Mouse (Mus musculus) macrophage (primary cell): Measurements from ENCODE around the gene Pde6g. TPM values are rescaled to one million over a fixed set of nuclear protein-coding genes. Genes with fewer than 3 reads are reported as not detected.

Experiments
- H3K27ac ChIP-seq: fragments of 350-480 bp; formaldehyde crosslinking; 2 replicates; pipeline ENCODE4 v1.9.0; 2021
- H3K36me3 ChIP-seq: fragments of 350-480 bp; formaldehyde crosslinking; 2 replicates; pipeline ENCODE4 v1.9.0; 2021; ENCODE audit errors: inconsistent target
- H3K4me3 ChIP-seq: fragments of 350-480 bp; formaldehyde crosslinking; 2 replicates; pipeline ENCODE4 v1.9.0; 2021; ENCODE audit errors: inconsistent target
- H3K79me2 ChIP-seq: fragments of 350-480 bp; formaldehyde crosslinking; 2 replicates; pipeline ENCODE4 v1.9.0; 2021; ENCODE audit errors: inconsistent target
- WGBS: methylation state at CpG from one replicate; pipeline ENCODE4 v1.1.7; 2026; ENCODE audit warnings: inconsistent platforms; ENCODE audit not compliant: missing documents; 5-methylcytosine and 5-hydroxymethylcytosine counted together
- polyA plus RNA-seq: library from polyadenylated mRNA; stranded (reverse); fragments of 250-400 nt; gene quantifications from 3 replicates; pipeline ENCODE4 v1.2.4, GENCODE M21; 2018; ENCODE audit warnings: inconsistent platforms
- total RNA-seq, 78 experiments: library from RNA; depleted of rRNA; stranded (reverse); fragments of 250-400 nt; gene quantifications; 1 replicate in 9 of 78; 2 replicates in 24 of 78; 3 replicates in 43 of 78; 4 replicates in 2 of 78; pipeline ENCODE4 v1.2.4; 2018; ENCODE audit warnings: inconsistent platforms in 56 of 78

Gene Pde6g
- total RNA-seq (2018; cell fraction: chromatin; rRNA removed), result 1 to 10 TPM in 7 of 26 experiments, under 1 TPM in 11, not detected in 8; 0.21 to 2.3 (median 0.88) TPM
- total RNA-seq (2018; cell fraction: cytosol; rRNA removed), result under 1 TPM in 4 of 26 experiments, not detected in 22; 0.14 to 0.33 (median 0.17) TPM
- 1 to 10 TPM in 6 of 26 experiments, under 1 TPM in 7, not detected in 13; 0.25 to 2.7 (median 0.94) TPM for total RNA-seq (2018; cell fraction: nucleus; rRNA removed)
- 0.32 TPM in 1 of 3 replicates, not detected in the others for polyA plus RNA-seq

DNA sequence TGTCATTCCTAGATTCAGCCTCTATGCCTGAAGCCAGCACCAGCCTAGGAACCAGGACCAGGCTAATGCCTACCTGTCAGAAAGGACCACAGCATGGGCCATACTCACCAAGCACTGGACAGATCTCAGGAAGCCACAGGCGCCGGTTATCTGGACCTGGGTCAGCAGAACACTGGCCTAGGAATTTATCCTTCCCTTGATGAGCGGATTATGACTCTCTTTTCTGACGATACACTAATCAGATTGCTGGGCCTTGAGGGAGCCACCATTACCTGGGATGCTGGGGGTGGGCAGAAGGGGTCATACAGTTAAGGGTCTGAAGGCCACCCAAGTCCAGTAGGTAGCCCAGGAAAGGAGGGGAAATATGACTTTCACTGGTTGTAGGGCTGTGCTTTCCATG, at the start of gene Pde6g:
TSS of gene Pde6g (minus strand) at position 195 of the 400 bp plus-strand sequence.
- H3K79me2 ChIP-seq, result peaks cover 2% of the 10 kb centered on the region; the same call in 1 of the 2 replicates
- H3K36me3 ChIP-seq, result no peaks in the 10 kb centered on the region
- H3K27ac ChIP-seq, result no peak within 1 kb of the TSS
- WGBS, result 100% methylated on average over 4 of the region's 4 CpGs
- H3K4me3 ChIP-seq, result no peak within 1 kb of the TSS

DNA sequence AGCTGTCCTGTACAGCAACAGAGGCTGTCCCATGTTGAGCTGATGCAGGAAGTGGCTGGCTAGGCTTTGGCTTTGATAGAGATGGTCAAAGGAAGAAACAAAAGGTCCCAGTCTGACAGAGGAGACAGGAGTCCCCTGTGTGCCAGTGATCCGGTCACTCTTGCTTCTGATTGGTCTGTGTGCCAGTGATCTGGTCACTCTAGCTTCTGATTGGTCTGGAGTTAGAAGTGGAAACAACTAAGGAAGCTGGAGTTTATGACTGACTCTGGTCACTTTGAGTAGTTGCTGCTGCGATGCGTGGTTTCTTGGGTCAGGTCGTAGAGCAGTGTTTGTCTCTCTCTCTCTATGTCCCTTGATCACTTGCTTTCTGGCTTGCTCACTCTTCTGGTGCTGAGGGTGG, 48.4 kb upstream of the Pde6g start:
- H3K36me3 ChIP-seq, result peaks cover 11% of the 10 kb centered on the region; the same call in 1 of the 2 replicates
- no peak overlapping the region for H3K4me3 ChIP-seq
- no peak overlapping the region for H3K27ac ChIP-seq
- 72% methylated on average over 4 of the region's 4 CpGs for WGBS
- no peaks in the 10 kb centered on the region for H3K79me2 ChIP-seq

GRCm38 (mm10) chr11:120501018-120501417, 47.7 kb upstream of the Pde6g start:
- peaks cover 17% of the 10 kb centered on the region; the same call in 1 of the 2 replicates for H3K36me3 ChIP-seq
- no peak overlapping the region for H3K27ac ChIP-seq
- no peak overlapping the region for H3K4me3 ChIP-seq
- H3K79me2 ChIP-seq, result no peaks in the 10 kb centered on the region
- WGBS, result 69% methylated on average over 6 of the region's 6 CpGs

DNA sequence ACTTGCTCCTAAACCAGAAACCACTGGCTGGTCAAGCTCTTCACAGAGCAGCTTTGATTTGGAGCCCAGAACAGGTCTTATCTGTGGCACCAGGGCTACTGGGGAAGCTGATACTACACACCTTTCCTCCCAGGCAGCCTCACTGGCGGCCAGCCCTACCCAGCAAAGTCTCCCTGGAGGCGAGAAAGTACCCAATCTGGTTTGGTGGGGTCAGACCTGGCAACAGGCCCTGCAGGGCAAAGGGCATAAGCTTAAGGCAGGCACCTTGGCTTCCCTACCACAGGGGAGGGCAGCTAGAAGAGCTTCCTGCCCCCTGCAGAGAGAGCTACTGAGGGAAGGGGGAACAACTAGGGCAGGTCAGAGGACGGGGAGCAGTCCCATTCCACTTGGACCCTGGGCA, 47.1 kb upstream of the Pde6g start:
- H3K79me2 ChIP-seq, result no peaks in the 10 kb centered on the region
- H3K4me3 ChIP-seq, result no peak overlapping the region
- 33% methylated on average over 3 of the region's 3 CpGs for WGBS
- no peak overlapping the region for H3K27ac ChIP-seq
- H3K36me3 ChIP-seq, result peaks cover 22% of the 10 kb centered on the region; the same call in 1 of the 2 replicates

DNA sequence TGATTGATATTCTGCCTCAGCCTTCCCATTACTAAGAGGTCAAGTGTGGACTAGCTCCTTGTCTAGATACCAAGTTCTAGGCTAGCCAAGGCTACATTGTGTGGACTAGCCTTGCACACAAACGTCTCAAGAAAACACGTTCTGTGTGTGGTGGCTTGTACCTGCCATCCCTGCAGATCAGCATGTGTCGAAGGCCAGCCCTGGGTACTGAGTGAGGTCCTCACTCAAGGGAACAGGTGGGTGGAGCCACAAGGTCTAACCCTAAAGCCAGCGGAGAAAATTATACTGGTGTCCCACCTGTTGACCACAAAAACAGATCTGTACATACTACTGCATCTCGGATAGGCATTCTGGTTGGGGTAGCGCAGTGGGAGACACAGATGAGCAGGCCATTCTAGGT, 46.6 kb upstream of the Pde6g start:
- Histone ChIP-seq H3K36me3 (peaks cover 27% of the 10 kb centered on the region; the same call in 1 of the 2 replicates), H3K4me3 (no peak overlapping the region), H3K79me2 (no peaks in the 10 kb centered on the region), H3K27ac (no peak overlapping the region)
- WGBS, result 87% methylated on average over 5 of the region's 6 CpGs

DNA sequence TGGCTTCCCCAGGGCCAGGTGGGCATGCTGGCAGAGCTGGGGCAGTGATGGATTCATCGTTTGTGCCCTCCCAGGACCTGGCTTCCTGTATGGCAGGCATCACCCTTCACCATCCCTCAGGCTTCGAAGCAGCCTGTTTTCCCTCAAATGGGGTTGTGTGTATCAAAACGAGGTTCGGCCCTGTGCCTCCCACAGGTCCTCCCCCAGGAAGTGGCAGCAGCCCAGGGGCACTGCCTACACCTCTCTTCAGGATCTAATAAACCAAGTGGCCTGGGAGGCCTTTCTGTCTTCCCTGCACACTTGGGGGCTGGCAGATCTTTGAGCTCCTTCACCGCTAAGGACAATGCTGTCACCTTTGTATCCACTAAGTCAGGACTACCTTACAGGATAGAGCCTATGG, 45.6 kb upstream of the Pde6g start:
- WGBS, result 97% methylated on average over 4 of the region's 5 CpGs
- H3K4me3 ChIP-seq, result no peak overlapping the region
- H3K27ac ChIP-seq, result no peak overlapping the region
- peaks cover 3% of the 10 kb centered on the region for H3K79me2 ChIP-seq
- H3K36me3 ChIP-seq, result peaks cover 31% of the 10 kb centered on the region; the same call in 1 of the 2 replicates

GRCm38 (mm10) chr11:120498226-120498625, 44.9 kb upstream of the Pde6g start:
- H3K4me3 ChIP-seq, result no peak overlapping the region
- WGBS, result 95% methylated on average over 12 of the region's 12 CpGs
- peaks cover 10% of the 10 kb centered on the region for H3K79me2 ChIP-seq
- H3K36me3 ChIP-seq, result peaks cover 31% of the 10 kb centered on the region; the same call in 1 of the 2 replicates
- no peak overlapping the region for H3K27ac ChIP-seq

GRCm38 (mm10) chr11:120497436-120497835, 44.1 kb upstream of the Pde6g start:
- Histone ChIP-seq H3K79me2 (peaks cover 14% of the 10 kb centered on the region), H3K27ac (no peak overlapping the region), H3K4me3 (no peak overlapping the region), H3K36me3 (peaks cover 31% of the 10 kb centered on the region; the same call in 1 of the 2 replicates)
- 98% methylated on average over 3 of the region's 3 CpGs for WGBS

GRCm38 (mm10) chr11:120493911-120494310, 40.6 kb upstream of the Pde6g start:
- no peak overlapping the region for H3K27ac ChIP-seq
- H3K4me3 ChIP-seq, result no peak overlapping the region
- H3K79me2 ChIP-seq, result peaks cover 14% of the 10 kb centered on the region
- 100% methylated on average over 3 of the region's 3 CpGs for WGBS
- peaks cover 31% of the 10 kb centered on the region; the same call in 1 of the 2 replicates for H3K36me3 ChIP-seq

- 80% methylated on average over 3 of the region's 3 CpGs for WGBS
- Histone ChIP-seq H3K27ac (peak overlapping the region; percentile 82), H3K79me2 (peaks cover 14% of the 10 kb centered on the region), H3K4me3 (peak overlapping the region; percentile 72), H3K36me3 (peaks cover 35% of the 10 kb centered on the region; the same call in 1 of the 2 replicates)
These were observed 40.1 kb upstream of the Pde6g start for GRCm38 (mm10) chr11:120493351-120493750.

DNA sequence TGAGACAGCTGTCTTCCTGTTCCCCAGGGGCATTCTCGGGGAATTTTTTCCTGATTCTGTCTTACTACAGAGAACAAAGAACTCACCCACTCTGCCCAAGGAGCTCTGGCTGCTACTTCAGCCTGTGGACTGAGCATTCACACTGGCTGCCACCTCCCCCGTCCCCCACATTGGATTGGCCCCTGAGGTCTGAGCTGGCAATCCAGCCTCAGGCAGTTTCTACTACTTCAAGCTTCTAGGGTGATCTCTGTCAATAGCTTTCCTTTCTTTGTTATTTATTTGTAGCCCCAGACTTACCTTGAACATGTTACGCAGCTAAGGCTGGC, 39.5 kb upstream of the Pde6g start:
- 36% methylated on average over 3 of the region's 3 CpGs for WGBS
- Histone ChIP-seq H3K4me3 (peak overlapping the region; percentile 72), H3K79me2 (peaks cover 14% of the 10 kb centered on the region), H3K36me3 (peaks cover 40% of the 10 kb centered on the region; the same call in 1 of the 2 replicates), H3K27ac (peak overlapping the region; percentile 82)

GRCm38 (mm10) chr11:120492024-120492877, 39.0 kb upstream of the Pde6g start:
- WGBS, result under 1% methylated on average over 44 of the region's 48 CpGs
- Histone ChIP-seq H3K79me2 (peaks cover 14% of the 10 kb centered on the region), H3K36me3 (peaks cover 40% of the 10 kb centered on the region; the same call in 1 of the 2 replicates), H3K27ac (peak overlapping the region; percentile 82), H3K4me3 (peak overlapping the region; percentile 72)

GRCm38 (mm10) chr11:120491317-120492023, 38.2 kb upstream of the Pde6g start, which contains the start of gene Slc25a10:
Slc25a10 (plus strand) TSS chr11:120491840.
- Histone ChIP-seq H3K79me2 (peaks cover 19% of the 10 kb centered on the region), H3K4me3 (peak within 1 kb of the TSS; percentile 72), H3K27ac (peak within 1 kb of the TSS; percentile 82), H3K36me3 (peaks cover 40% of the 10 kb centered on the region; the same call in 1 of the 2 replicates)
- WGBS, result 2% methylated on average over 32 of the region's 35 CpGs

- H3K4me3 ChIP-seq, result no peak overlapping the region
- H3K79me2 ChIP-seq, result peaks cover 29% of the 10 kb centered on the region
- H3K27ac ChIP-seq, result no peak overlapping the region
- H3K36me3 ChIP-seq, result peaks cover 34% of the 10 kb centered on the region; the same call in 1 of the 2 replicates
- 58% methylated on average over 4 of the region's 4 CpGs for WGBS
These were observed 37.2 kb upstream of the Pde6g start for GRCm38 (mm10) chr11:120490291-120491046.
